Mouse (Mus musculus) heart, adult 9 months (tissue): ENCODE measurements around the gene Thbs2.
"Not testable (repeated sequence)": the region's sequence is repeated elsewhere in the genome, so short reads cannot be mapped to it uniquely, and the experiment has no call there.

Source experiments
- DNase-seq, 2 experiments: peaks; one replicate each; pipeline ENCODE4 v3.0.0; 2022; ENCODE audit warnings: low spot score in 2 of 2

Thbs2 gene

GRCm38 (mm10) chr17:14635546-14636323 lies 58.3 kb downstream of the Thbs2 start:
- no peak for DNase-seq

GRCm38 (mm10) chr17:14628901-14629300 lies 65.1 kb downstream of the Thbs2 start:
- no peak for DNase-seq

DNA sequence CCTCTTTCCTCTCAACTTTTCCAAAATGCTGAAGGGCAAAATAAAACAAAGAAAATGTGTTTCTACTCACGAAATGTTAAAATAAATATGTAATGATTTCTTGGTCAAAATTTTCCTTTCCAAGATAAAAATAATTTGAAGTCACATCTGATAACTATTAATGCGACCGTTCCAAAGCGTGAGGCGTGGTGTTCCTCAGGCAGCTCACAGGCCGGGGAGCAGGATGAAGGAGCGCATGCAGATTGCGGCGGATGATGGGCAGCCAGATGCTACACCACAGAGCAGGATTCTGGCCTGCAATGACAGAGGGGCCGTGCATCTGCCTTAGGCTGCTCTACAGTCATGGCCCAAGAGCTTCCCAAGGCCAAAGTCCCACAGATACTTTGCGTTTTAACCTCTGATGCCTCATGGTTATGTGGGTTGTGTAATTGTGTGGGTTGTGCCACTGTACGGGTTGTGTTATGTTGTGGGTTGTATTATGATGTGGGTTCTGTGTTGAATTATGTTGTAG lies 66.2 kb downstream of the Thbs2 start:
- no peak for DNase-seq

DNA sequence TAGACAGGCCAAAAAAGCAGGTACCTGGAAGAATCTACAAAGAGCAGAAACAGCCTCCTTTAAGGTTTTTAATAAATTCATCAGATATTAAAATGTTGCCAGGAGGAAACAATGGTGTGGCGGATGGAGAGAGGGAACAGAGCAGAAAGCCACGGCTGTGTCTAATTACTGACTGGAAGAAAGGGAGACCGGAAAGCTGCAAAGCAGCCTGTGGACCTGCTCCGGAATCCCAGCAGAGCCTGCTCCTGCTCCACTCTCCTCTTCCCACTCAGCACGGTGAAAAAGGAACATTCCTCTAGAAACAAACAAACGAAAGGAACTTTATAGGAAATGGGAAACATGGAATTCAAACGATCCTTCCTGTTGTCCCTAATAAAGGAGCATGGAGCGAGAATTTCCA lies 69.6 kb downstream of the Thbs2 start:
- DNase-seq: no peak

DNA sequence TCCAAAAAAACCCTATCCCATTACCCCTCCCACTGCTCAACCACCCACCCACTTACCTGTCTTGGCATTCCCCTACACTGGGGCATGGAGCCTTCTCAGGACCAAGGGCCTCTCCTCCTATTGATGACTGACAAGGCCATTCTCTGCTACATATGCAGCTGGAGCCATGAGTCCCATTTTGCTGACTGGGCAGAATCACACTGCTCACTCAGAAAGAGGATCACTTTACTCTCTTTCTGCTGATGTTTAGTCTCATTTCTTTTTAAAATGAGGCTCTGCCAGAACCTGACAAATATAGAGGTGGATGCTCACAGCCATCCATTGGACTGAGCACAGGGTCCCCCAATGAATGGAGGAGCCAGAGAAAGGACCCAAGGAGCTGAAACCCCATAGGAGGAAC lies 73.0 kb downstream of the Thbs2 start:
- not testable (repeated sequence) for DNase-seq

DNA sequence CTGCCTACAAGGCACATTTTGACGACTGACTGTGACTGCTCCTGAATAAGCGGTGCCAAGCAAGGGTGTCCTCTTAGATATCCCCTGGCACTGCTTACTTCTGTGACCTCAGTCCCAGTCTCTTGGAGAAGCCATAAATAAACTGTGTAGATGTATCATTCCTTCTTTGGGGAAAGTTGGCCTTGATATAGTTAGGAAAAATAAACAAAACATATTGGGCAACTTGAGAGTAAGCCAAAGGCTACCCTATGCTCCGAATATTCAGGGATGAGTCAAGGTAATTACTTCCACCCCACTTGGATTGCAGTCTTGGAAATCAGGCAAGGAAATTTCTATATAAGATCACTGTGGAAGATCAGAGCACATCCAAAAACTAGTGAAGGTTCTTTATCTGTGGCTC lies 74.0 kb downstream of the Thbs2 start:
- DNase-seq: no peak

DNA sequence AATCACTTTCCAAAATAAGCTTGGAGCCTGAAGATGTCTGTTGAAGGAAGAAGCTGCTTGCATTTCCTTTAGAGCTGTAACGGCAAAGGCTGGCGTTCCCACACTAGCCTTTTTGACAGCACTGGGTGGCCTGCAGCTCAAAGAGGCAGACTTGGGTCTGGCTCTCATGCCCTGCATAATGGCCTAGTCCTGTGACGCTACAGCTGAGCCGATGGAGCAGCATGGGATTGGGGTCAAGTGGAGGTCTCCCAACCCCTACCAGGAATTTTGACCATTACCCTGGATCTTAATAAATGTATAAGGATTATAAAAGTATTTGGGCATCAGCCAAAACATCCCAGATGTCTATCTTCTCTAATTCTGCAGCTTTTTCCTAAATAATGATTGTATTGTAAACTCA lies 75.0 kb downstream of the Thbs2 start:
- no peak for DNase-seq
